Mouse (Mus musculus) heart, adult 2 months (tissue): ENCODE results near the gene Hpse.

Source experiments
- CTCF ChIP-seq: fragments of 200-600 bp; IDR thresholded peaks from 2 replicates; pipeline ENCODE4 v1.8.1; 2022; ENCODE audit warnings: antibody characterized with exemption, mild to moderate bottlenecking, moderate library complexity
- POLR2A ChIP-seq: fragments of 200-500 bp; IDR thresholded peaks from 2 replicates; pipeline ENCODE4 v1.6.1; 2011; ENCODE audit warnings: mild to moderate bottlenecking, low read depth, low read length, control low read depth; ENCODE audit not compliant: insufficient read depth

GRCm38 (mm10) chr5:100734535-100734934 is 15.0 kb upstream of the Hpse start:
- no peak for TF ChIP-seq CTCF
- TF ChIP-seq POLR2A: no peak
